Mouse (Mus musculus) lung, embryonic 14.5 days (tissue): ENCODE data around the gene Olfr814. TPM values are rescaled to one million over a fixed set of nuclear protein-coding genes. Genes with fewer than 3 reads are reported as not detected.
"Not testable (repeated sequence)": the region's sequence is repeated elsewhere in the genome, so short reads cannot be mapped to it uniquely, and the experiment has no call there.

Experiments
- ATAC-seq: fragments of 200-750 bp; cut with Nextera tagmentation; 2 replicates; pipeline ENCODE4 v1.8.0; 2017; ENCODE audit warnings: mild to moderate bottlenecking, moderate TSS enrichment, moderate library complexity; ENCODE audit not compliant: insufficient read depth
- DNase-seq: peaks from one replicate; pipeline ENCODE4 v3.0.0-alpha.2; 2015
- H3K27ac ChIP-seq: fragments of 300-500 bp; sonication (generic); 2 replicates; pipeline ENCODE4 v1.5.1; 2014; ENCODE audit warnings: low read depth, mild to moderate bottlenecking, moderate library complexity
- H3K27me3 ChIP-seq: fragments of 300-500 bp; sonication (generic); 2 replicates; pipeline ENCODE4 v1.6.1; 2014; ENCODE audit warnings: low read length, control low read depth; ENCODE audit not compliant: insufficient read depth
- H3K36me3 ChIP-seq: fragments of 300-500 bp; sonication (generic); 2 replicates; pipeline ENCODE4 v1.6.1; 2014; ENCODE audit warnings: control low read depth; ENCODE audit not compliant: insufficient read depth
- H3K4me1 ChIP-seq: fragments of 300-500 bp; sonication (generic); 2 replicates; pipeline ENCODE4 v1.6.1; 2014; ENCODE audit warnings: antibody characterized with exemption, control low read depth; ENCODE audit not compliant: insufficient read depth
- H3K4me2 ChIP-seq: fragments of 300-500 bp; sonication (generic); 2 replicates; pipeline ENCODE4 v1.6.1; 2014; ENCODE audit warnings: mild to moderate bottlenecking
- H3K4me3 ChIP-seq: fragments of 300-500 bp; sonication (generic); 2 replicates; pipeline ENCODE4 v1.5.1; 2014; ENCODE audit warnings: low read depth, low read length
- H3K9ac ChIP-seq: fragments of 300-500 bp; sonication (generic); 2 replicates; pipeline ENCODE4 v1.6.1; 2014
- H3K9me3 ChIP-seq: fragments of 300-500 bp; sonication (generic); 2 replicates; pipeline ENCODE4 v1.6.1; 2016; ENCODE audit warnings: low read depth, low read length, control low read depth
- CTCF ChIP-seq: IDR thresholded peaks from 2 replicates; pipeline ENCODE4 v1.5.1; 2016; ENCODE audit warnings: antibody characterized with exemption, low read depth
- WGBS: fragments of 180-500 bp; shearing (Covaris S2); extraction: QIAGEN DNeasy Blood & Tissue Kit; methylation state at CpG from one replicate; pipeline ENCODE4 v1.1.7; 2014; 5-methylcytosine and 5-hydroxymethylcytosine counted together
- polyA plus RNA-seq: library from polyadenylated mRNA; unstranded; fragments of >200 nt; fragmentation: Nextera tagmentation; extraction: Ambion mirVana; gene quantifications from 2 replicates; pipeline ENCODE4 v1.2.1, GENCODE M21; 2014

The Olfr814 gene
- not detected in 2 replicates for polyA plus RNA-seq

DNA sequence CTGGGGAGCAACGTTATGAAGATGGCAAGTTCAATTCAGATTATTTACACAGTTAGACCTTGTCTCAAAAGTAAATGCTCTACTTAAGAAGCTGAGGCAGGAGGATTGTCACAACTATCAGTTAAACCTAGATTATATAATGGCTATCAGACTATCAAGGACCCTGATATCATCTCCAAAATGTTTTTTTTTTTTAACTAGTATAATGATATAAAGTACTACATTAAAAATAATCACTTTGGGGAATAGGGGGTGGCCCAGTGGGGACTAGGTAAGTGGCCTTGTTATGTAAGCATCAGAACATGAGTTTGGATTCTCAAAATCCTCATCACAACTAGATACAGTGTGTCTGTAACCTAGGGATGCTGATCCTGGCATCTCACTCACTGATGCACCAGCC, at the start of gene Olfr814:
Gene Olfr814 (minus strand): TSS at position 101 of the 400 bp plus-strand sequence.
- not testable (repeated sequence) for ATAC-seq, H3K9me3 ChIP-seq, H3K4me1 ChIP-seq, H3K4me2 ChIP-seq, H3K9ac ChIP-seq, H3K27me3 ChIP-seq, H3K4me3 ChIP-seq, H3K36me3 ChIP-seq, DNase-seq, H3K27ac ChIP-seq
- no CpG with 5 or more reads among the region's 1 CpGs for WGBS

DNA sequence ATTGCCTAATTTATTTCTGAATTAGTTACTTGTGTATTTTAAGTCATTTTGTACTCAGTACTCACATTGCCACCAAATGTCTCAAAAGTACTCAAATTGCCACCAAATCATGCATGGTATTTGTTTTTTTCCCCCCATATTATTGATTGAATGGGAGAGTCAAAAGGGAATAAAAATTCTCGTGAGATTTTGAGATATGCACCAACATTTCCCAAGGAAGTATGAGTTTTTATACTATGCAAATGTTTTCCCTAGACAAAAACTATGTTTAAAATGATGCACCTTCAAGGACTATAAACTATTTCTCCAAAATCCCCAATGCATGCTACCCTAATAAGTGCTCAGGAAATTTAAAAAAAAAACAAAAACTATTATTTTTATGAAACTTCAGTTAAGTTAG, 35.8 kb upstream of the Olfr814 start, which contains the start of gene Olfr816:
Gene Olfr816 (minus strand): TSS at position 101 of the 400 bp plus-strand sequence.
- ATAC-seq = no peak
- TF ChIP-seq CTCF = no peak
- Histone ChIP-seq H3K4me1 (no peaks in the 10 kb centered on the region), H3K4me2 (no peak within 1 kb of the TSS), H3K9me3 (no peaks in the 10 kb centered on the region), H3K27me3 (no peaks in the 10 kb centered on the region), H3K36me3 (no peaks in the 10 kb centered on the region), H3K27ac (no peak within 1 kb of the TSS), H3K4me3 (no peak within 1 kb of the TSS), H3K9ac (no peak within 1 kb of the TSS)
- 57% methylated on average over 1 of the region's 1 CpGs for WGBS
- DNase-seq = no peak

DNA sequence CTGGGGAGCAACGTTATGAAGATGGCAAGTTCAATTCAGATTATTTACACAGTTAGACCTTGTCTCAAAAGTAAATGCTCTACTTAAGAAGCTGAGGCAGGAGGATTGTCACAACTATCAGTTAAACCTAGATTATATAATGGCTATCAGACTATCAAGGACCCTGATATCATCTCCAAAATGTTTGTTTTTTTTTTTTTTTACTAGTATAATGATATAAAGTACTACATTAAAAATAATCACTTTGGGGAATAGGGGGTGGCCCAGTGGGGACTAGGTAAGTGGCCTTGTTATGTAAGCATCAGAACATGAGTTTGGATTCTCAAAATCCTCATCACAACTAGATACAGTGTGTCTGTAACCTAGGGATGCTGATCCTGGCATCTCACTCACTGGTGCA, 26.1 kb upstream of the Olfr814 start, which contains the start of gene Olfr815:
Gene Olfr815 (minus strand): TSS at position 101 of the 400 bp plus-strand sequence.
- DNase-seq, H3K27me3 ChIP-seq, H3K4me3 ChIP-seq, H3K4me1 ChIP-seq, H3K4me2 ChIP-seq, H3K27ac ChIP-seq, H3K36me3 ChIP-seq, H3K9me3 ChIP-seq, ATAC-seq, H3K9ac ChIP-seq: not testable (repeated sequence)
- no CpG with 5 or more reads among the region's 1 CpGs for WGBS

DNA sequence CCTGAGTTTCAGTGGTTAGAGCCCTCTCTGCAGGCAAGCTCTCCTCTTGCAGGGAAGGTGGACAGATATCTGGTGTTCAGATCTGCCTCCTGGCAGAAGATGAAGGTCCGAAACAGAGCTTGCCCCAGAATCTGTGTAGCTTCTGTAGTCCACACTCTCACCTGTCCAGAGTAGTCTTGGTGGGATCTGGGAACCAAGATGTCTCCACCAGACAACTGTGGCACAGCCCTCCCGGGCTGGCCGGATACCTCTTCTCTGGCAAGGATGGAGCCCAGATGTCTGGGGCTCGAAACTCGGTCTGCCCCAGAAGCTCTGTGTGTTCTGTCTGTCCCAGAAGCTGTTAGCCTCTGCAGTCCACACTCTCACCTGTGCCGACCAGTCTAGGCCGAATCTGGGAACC, 6.3 kb upstream of the Olfr814 start:
- DNase-seq = no peak
- Histone ChIP-seq H3K9ac (no peak overlapping the region), H3K36me3 (no peaks in the 10 kb centered on the region), H3K27ac (no peak overlapping the region), H3K4me1 (no peaks in the 10 kb centered on the region), H3K27me3 (no peaks in the 10 kb centered on the region), H3K4me2 (no peak overlapping the region), H3K9me3 (no peaks in the 10 kb centered on the region; the same call in 1 of the 2 replicates), H3K4me3 (no peak overlapping the region)
- TF ChIP-seq CTCF = no peak
- 95% methylated on average over 7 of the region's 7 CpGs for WGBS
- ATAC-seq = no peak

DNA sequence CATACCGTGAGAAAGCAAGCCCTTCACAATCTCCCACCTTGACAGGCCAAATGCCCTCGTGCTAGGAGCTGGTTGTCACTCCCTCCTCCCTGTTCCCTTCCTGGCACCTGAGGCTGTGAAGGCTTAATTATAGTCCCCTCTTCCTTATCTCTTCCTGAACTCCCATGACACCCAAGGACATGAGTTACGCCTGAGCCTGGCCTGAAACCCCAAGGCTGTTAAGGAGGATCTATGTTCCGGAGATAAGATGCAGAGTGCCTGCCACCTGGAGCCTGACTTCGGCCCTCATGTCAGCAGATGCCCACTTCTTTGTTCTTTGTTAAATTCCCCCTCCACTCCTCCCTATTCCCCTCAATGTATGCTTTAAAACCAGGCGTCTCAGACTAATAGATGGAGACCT, 5.8 kb upstream of the Olfr814 start:
- not testable (repeated sequence) for H3K9me3 ChIP-seq, H3K27me3 ChIP-seq, DNase-seq, H3K4me3 ChIP-seq, H3K4me2 ChIP-seq, H3K27ac ChIP-seq, H3K36me3 ChIP-seq, ATAC-seq, H3K9ac ChIP-seq, H3K4me1 ChIP-seq
- 61% methylated on average over 6 of the region's 6 CpGs for WGBS

DNA sequence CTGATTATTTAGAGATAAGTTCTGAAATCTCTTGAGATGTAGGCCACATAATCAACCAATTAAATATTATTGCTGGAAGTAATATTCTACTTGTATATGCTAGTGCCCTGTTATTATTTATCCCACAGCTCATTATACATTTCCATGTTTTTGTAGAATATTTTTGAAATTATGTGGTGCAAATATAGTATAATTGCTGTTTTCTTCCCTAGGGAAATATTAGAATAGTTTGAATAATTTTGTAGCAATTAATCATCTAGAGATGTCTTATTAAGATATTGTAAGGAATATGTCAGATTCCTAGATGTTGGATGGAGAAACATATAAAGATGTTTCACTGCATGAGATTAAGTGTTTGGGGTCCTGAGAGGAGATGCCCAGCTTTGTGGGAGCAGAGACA, 24.6 kb downstream of the Olfr814 start, which contains the start of gene Olfr813:
Gene Olfr813 (plus strand): TSS at position 301 of the 400 bp plus-strand sequence.
- H3K9ac ChIP-seq = no peak within 1 kb of the TSS
- no peak within 1 kb of the TSS for H3K4me3 ChIP-seq
- no peaks in the 10 kb centered on the region for H3K36me3 ChIP-seq
- TF ChIP-seq CTCF = no peak
- ATAC-seq = no peak
- H3K27ac ChIP-seq = no peak within 1 kb of the TSS
- H3K4me1 ChIP-seq = no peaks in the 10 kb centered on the region
- H3K9me3 ChIP-seq = no peaks in the 10 kb centered on the region
- H3K27me3 ChIP-seq = no peaks in the 10 kb centered on the region
- H3K4me2 ChIP-seq = no peak within 1 kb of the TSS
- DNase-seq = no peak

DNA sequence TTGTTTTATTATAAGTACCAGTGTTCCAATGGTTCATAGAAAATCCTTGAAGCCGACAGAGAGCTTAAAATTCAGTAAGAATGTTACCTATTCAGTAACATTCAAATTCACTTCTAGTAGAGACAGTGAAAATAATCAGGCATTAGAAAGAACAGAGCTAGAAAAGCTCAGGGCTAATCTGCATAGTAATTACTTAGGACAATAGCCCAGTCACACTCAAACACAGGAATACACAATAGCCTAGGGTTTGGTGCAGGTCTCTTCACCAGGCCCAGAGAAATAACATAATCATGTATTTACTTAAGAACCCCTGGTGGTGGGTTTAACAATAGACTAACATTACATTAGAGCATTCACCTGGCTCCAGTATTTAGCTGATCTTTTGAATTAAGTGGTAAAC, 32.3 kb downstream of the Olfr814 start:
- H3K4me1 ChIP-seq = no peaks in the 10 kb centered on the region
- H3K9ac ChIP-seq = no peak overlapping the region
- no peak overlapping the region for H3K27ac ChIP-seq
- H3K4me3 ChIP-seq = no peak overlapping the region
- H3K9me3 ChIP-seq = no peaks in the 10 kb centered on the region
- no peaks in the 10 kb centered on the region for H3K36me3 ChIP-seq
- no peak for ATAC-seq
- 69% methylated on average over 1 of the region's 1 CpGs for WGBS
- H3K4me2 ChIP-seq = no peak overlapping the region
- no peak for TF ChIP-seq CTCF
- no peak for DNase-seq
- H3K27me3 ChIP-seq = no peaks in the 10 kb centered on the region

DNA sequence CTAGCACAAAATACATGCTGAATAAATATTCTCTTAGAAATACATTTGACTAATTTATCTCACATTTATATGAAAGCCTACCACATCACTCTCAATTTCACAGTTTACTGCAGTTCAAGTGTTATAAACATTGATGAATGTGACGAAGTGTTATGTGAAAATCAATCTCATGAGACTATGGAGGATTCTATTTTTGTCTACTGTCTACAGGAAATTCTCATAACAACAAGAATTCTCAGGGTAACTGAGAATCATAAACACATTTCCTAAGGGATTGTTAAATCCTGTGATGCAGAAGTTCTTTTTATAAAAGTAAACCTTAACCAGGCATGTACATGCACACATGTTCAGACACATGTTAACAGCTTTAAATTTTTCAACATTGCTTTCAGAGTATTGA, 33.7 kb downstream of the Olfr814 start, which contains the start of gene Olfr812:
Gene Olfr812 (minus strand): TSS at position 101 of the 400 bp plus-strand sequence.
- H3K9ac ChIP-seq = no peak within 1 kb of the TSS
- DNase-seq (no peak), ATAC-seq (no peak)
- no peaks in the 10 kb centered on the region for H3K9me3 ChIP-seq
- H3K36me3 ChIP-seq = no peaks in the 10 kb centered on the region
- no peaks in the 10 kb centered on the region for H3K4me1 ChIP-seq
- H3K27ac ChIP-seq = no peak within 1 kb of the TSS
- H3K4me2 ChIP-seq = no peak within 1 kb of the TSS
- H3K4me3 ChIP-seq = no peak within 1 kb of the TSS
- no peaks in the 10 kb centered on the region for H3K27me3 ChIP-seq
- 27% methylated on average over 1 of the region's 1 CpGs for WGBS
- no peak for TF ChIP-seq CTCF

Other genes with a start within 250 kb of the Olfr814 start
- not detected in 2 replicates for gene Olfr799, start 242.4 kb downstream of the Olfr814 start, polyA plus RNA-seq
- not detected in 2 replicates for gene Olfr800, start 222.2 kb downstream of the Olfr814 start, polyA plus RNA-seq
- gene Olfr801, start 206.0 kb downstream of the Olfr814 start, polyA plus RNA-seq = not detected in 2 replicates
- not detected in 2 replicates for gene Olfr802, start 191.7 kb downstream of the Olfr814 start, polyA plus RNA-seq
- not detected in 2 replicates for gene Olfr803, start 185.6 kb downstream of the Olfr814 start, polyA plus RNA-seq
- gene Olfr804, start 176.6 kb downstream of the Olfr814 start, polyA plus RNA-seq = not detected in 2 replicates
- not detected in 2 replicates for gene Olfr805, start 150.5 kb downstream of the Olfr814 start, polyA plus RNA-seq
- not detected in 2 replicates for gene Olfr806, start 137.9 kb downstream of the Olfr814 start, polyA plus RNA-seq
- gene Olfr807, start 122.1 kb downstream of the Olfr814 start, polyA plus RNA-seq = not detected in 2 replicates
- not detected in 2 replicates for gene Olfr808, start 114.4 kb downstream of the Olfr814 start, polyA plus RNA-seq
- not detected in 2 replicates for gene Olfr809, start 105.2 kb downstream of the Olfr814 start, polyA plus RNA-seq
- gene Olfr810, start 84.9 kb downstream of the Olfr814 start, polyA plus RNA-seq = not detected in 2 replicates
- not detected in 2 replicates for gene Olfr811, start 75.5 kb downstream of the Olfr814 start, polyA plus RNA-seq
- not detected in 2 replicates for gene Olfr812, start 33.8 kb downstream of the Olfr814 start, polyA plus RNA-seq
- gene Olfr813, start 24.5 kb downstream of the Olfr814 start, polyA plus RNA-seq = not detected in 2 replicates
- not detected in 2 replicates for gene Olfr815, start 26.0 kb upstream of the Olfr814 start, polyA plus RNA-seq
- not detected in 2 replicates for gene Olfr816, start 35.7 kb upstream of the Olfr814 start, polyA plus RNA-seq
- gene Olfr818, start 69.2 kb upstream of the Olfr814 start, polyA plus RNA-seq = not detected in 2 replicates
- not detected in 2 replicates for gene Olfr819, start 87.4 kb upstream of the Olfr814 start, polyA plus RNA-seq
- gene Olfr247, start 96.3 kb upstream of the Olfr814 start, polyA plus RNA-seq = not detected in 2 replicates
- gene Gm10310, start 105.2 kb upstream of the Olfr814 start, polyA plus RNA-seq = not detected in 2 replicates
- gene Olfr820, start 132.8 kb upstream of the Olfr814 start, polyA plus RNA-seq = not detected in 2 replicates
- not detected in 2 replicates for gene Olfr821, start 150.5 kb upstream of the Olfr814 start, polyA plus RNA-seq
- not detected in 2 replicates for gene Olfr822, start 191.4 kb upstream of the Olfr814 start, polyA plus RNA-seq
- gene Olfr823, start 235.5 kb upstream of the Olfr814 start, polyA plus RNA-seq = not detected in 2 replicates